Mouse (Mus musculus) midbrain, embryonic 12.5 days (tissue): ENCODE data around the gene Aipl1. TPM values are rescaled to one million over a fixed set of nuclear protein-coding genes. Genes with fewer than 3 reads are reported as not detected.

Experiments used
- ATAC-seq: fragments of 200-750 bp; cut with Nextera tagmentation; 2 replicates; pipeline ENCODE4 v1.8.0; 2017; ENCODE audit warnings: low read depth, moderate TSS enrichment, moderate library complexity; ENCODE audit not compliant: low FRiP score
- H3K27ac ChIP-seq: fragments of 300-500 bp; sonication (generic); replicated peaks from 2 replicates; pipeline ENCODE4 v1.5.1; 2016; ENCODE audit warnings: mild to moderate bottlenecking
- H3K27me3 ChIP-seq: fragments of 300-500 bp; sonication (generic); 2 replicates; pipeline ENCODE4 v1.6.1; 2016; ENCODE audit warnings: mild to moderate bottlenecking
- H3K36me3 ChIP-seq: fragments of 300-500 bp; sonication (generic); 2 replicates; pipeline ENCODE4 v1.6.1; 2016
- H3K4me1 ChIP-seq: fragments of 300-500 bp; sonication (generic); 2 replicates; pipeline ENCODE4 v1.6.1; 2016
- H3K4me2 ChIP-seq: fragments of 300-500 bp; sonication (generic); replicated peaks from 2 replicates; pipeline ENCODE4 v1.6.1; 2016; ENCODE audit warnings: mild to moderate bottlenecking, moderate library complexity
- H3K4me3 ChIP-seq: fragments of 300-500 bp; sonication (generic); 2 replicates; pipeline ENCODE4 v1.5.1; 2016; ENCODE audit warnings: mild to moderate bottlenecking
- H3K9ac ChIP-seq: fragments of 300-500 bp; sonication (generic); replicated peaks from 2 replicates; pipeline ENCODE4 v1.6.1; 2016; ENCODE audit warnings: mild to moderate bottlenecking, moderate library complexity
- H3K9me3 ChIP-seq: fragments of 300-500 bp; sonication (generic); 2 replicates; pipeline ENCODE4 v1.6.1; 2016; ENCODE audit warnings: mild to moderate bottlenecking
- WGBS: fragments of 180-500 bp; shearing (Covaris S2); methylation state at CpG from one replicate; pipeline ENCODE4 v1.1.7; 2016; 5-methylcytosine and 5-hydroxymethylcytosine counted together
- polyA plus RNA-seq: library from polyadenylated mRNA; unstranded; fragments of >200 nt; fragmentation: Nextera tagmentation; extraction: Ambion mirVana; gene quantifications from 2 replicates; pipeline ENCODE4 v1.2.1, GENCODE M21; 2016

Aipl1 gene
- polyA plus RNA-seq, 1 experiment from 2014 or later, result 0.57 TPM

- no peak overlapping the region for H3K4me2 ChIP-seq
- WGBS, result 76% methylated on average over 14 of the region's 14 CpGs
- H3K27me3 ChIP-seq, result peaks cover 11% of the 10 kb centered on the region
- H3K4me1 ChIP-seq, result peaks cover 25% of the 10 kb centered on the region
- no peak for ATAC-seq
- H3K4me3 ChIP-seq, result no peak overlapping the region
- no peak overlapping the region for H3K9ac ChIP-seq
- H3K9me3 ChIP-seq, result no peaks in the 10 kb centered on the region
- no peaks in the 10 kb centered on the region for H3K36me3 ChIP-seq
- no peak overlapping the region for H3K27ac ChIP-seq
These were observed 49.9 kb downstream of the Aipl1 start for GRCm38 (mm10) chr11:71987159-71988150.

GRCm38 (mm10) chr11:71985783-71986182, 51.5 kb downstream of the Aipl1 start:
- H3K27me3 ChIP-seq, result peaks cover 11% of the 10 kb centered on the region
- H3K9ac ChIP-seq, result no peak overlapping the region
- no peaks in the 10 kb centered on the region for H3K36me3 ChIP-seq
- no peak overlapping the region for H3K4me2 ChIP-seq
- H3K9me3 ChIP-seq, result no peaks in the 10 kb centered on the region
- ATAC-seq, result no peak
- H3K27ac ChIP-seq, result no peak overlapping the region
- H3K4me1 ChIP-seq, result peaks cover 25% of the 10 kb centered on the region
- H3K4me3 ChIP-seq, result no peak overlapping the region
- WGBS, result 73% methylated on average over 2 of the region's 2 CpGs

- Histone ChIP-seq H3K4me3 (no peak overlapping the region), H3K9ac (no peak overlapping the region), H3K4me1 (peaks cover 25% of the 10 kb centered on the region), H3K27me3 (peaks cover 11% of the 10 kb centered on the region), H3K36me3 (no peaks in the 10 kb centered on the region), H3K9me3 (no peaks in the 10 kb centered on the region), H3K27ac (no peak overlapping the region), H3K4me2 (no peak overlapping the region)
- no peak for ATAC-seq
- WGBS, result 45% methylated on average over 4 of the region's 4 CpGs
These were observed 52.1 kb downstream of the Aipl1 start for GRCm38 (mm10) chr11:71985101-71985711.

- peaks cover 11% of the 10 kb centered on the region for H3K27me3 ChIP-seq
- H3K36me3 ChIP-seq, result no peaks in the 10 kb centered on the region
- H3K4me1 ChIP-seq, result peaks cover 25% of the 10 kb centered on the region
- no peak for ATAC-seq
- H3K4me3 ChIP-seq, result no peak overlapping the region
- WGBS, result 89% methylated on average over 2 of the region's 2 CpGs
- no peak overlapping the region for H3K9ac ChIP-seq
- H3K9me3 ChIP-seq, result no peaks in the 10 kb centered on the region
- no peak overlapping the region for H3K4me2 ChIP-seq
- no peak overlapping the region for H3K27ac ChIP-seq
These were observed 53.2 kb downstream of the Aipl1 start for GRCm38 (mm10) chr11:71984093-71984492.

Other genes starting within 250 kb of the Aipl1 start
- gene Pimreg, start 4.5 kb upstream of the Aipl1 start, polyA plus RNA-seq, result 158 and 166 TPM in 2 replicates
- gene Pitpnm3, start 98.3 kb upstream of the Aipl1 start, polyA plus RNA-seq, result 1.2 and 1.5 TPM in 2 replicates
- 0.85 and 0.97 TPM in 2 replicates for gene Gm43951, start 169.3 kb upstream of the Aipl1 start, polyA plus RNA-seq
- 29.2 and 30.1 TPM in 2 replicates for gene 4933427D14Rik, start 169.9 kb upstream of the Aipl1 start, polyA plus RNA-seq
- gene Txndc17, start 170.0 kb upstream of the Aipl1 start, polyA plus RNA-seq, result 154 and 162 TPM in 2 replicates
- 53.7 and 58.6 TPM in 2 replicates for gene Med31, start 178.1 kb upstream of the Aipl1 start, polyA plus RNA-seq
- gene Slc13a5, start 229.7 kb upstream of the Aipl1 start, polyA plus RNA-seq, result 0.29 and 0.33 TPM in 2 replicates